Mouse (Mus musculus) myocyte (in vitro differentiated cells): ENCODE measurements at regions not wholly inside any gene's neighbourhood (a gene's known extent, or its start where the extent isn't known, plus 50 kb on each side); places are given as distances from the start of the nearest gene placed in this dataset.

Source experiments
- H3K27me3 ChIP-seq: one replicate; pipeline ENCODE4 v1.6.1; 2011; ENCODE audit not compliant: control insufficient read depth, insufficient read depth, insufficient read length
- H3K36me3 ChIP-seq: one replicate; pipeline ENCODE4 v1.6.1; 2011; ENCODE audit not compliant: control insufficient read depth, insufficient read depth
- H3K4me2 ChIP-seq: one replicate; pipeline ENCODE4 v1.6.1; 2011; ENCODE audit warnings: low read depth, control low read depth
- H3K4me3 ChIP-seq: one replicate; pipeline ENCODE4 v1.5.1; 2011; ENCODE audit warnings: mild to moderate bottlenecking, control low read depth, moderate library complexity
- H3K79me2 ChIP-seq: one replicate; pipeline ENCODE4 v1.6.1; 2011; ENCODE audit not compliant: control insufficient read depth, insufficient read depth
- H3ac ChIP-seq: one replicate; pipeline ENCODE4 v1.6.1; 2011; ENCODE audit not compliant: control insufficient read depth, insufficient read length
- CEBPB ChIP-seq: IDR thresholded peaks from 2 replicates; pipeline ENCODE4 v1.6.1; 2011; ENCODE audit warnings: mild to moderate bottlenecking, moderate library complexity; ENCODE audit not compliant: poor library complexity, insufficient read depth, severe bottlenecking
- E2F4 ChIP-seq: IDR thresholded peaks from one replicate; pipeline ENCODE4 v1.6.1; 2011; ENCODE audit warnings: mild to moderate bottlenecking, control low read depth, moderate library complexity; ENCODE audit not compliant: insufficient read depth
- MAX ChIP-seq: IDR thresholded peaks from one replicate; pipeline ENCODE4 v1.6.1; 2011; ENCODE audit warnings: low read depth, mild to moderate bottlenecking, control low read depth
- MYOD1 ChIP-seq, 3 experiments: IDR thresholded peaks; one replicate each; pipeline ENCODE4 v1.6.1; 2011; ENCODE audit warnings: control low read depth in 2 of 3, low read depth in 2 of 3, mild to moderate bottlenecking in 2 of 3, moderate library complexity in 1 of 3; ENCODE audit not compliant: insufficient read length in 2 of 3, control insufficient read depth in 1 of 3
- MYOG ChIP-seq, 3 experiments: IDR thresholded peaks; one replicate each; pipeline ENCODE4 v1.6.1; 2011; ENCODE audit warnings: control low read depth in 2 of 3, low read depth in 2 of 3, mild to moderate bottlenecking in 2 of 3; ENCODE audit not compliant: insufficient read length in 2 of 3, control insufficient read depth in 1 of 3, insufficient read depth in 1 of 3
- POLR2A ChIP-seq: IDR thresholded peaks from one replicate; pipeline ENCODE4 v1.6.1; 2011; ENCODE audit warnings: low read depth, mild to moderate bottlenecking, control low read depth, moderate library complexity; ENCODE audit not compliant: insufficient read length
- POLR2AphosphoS2 ChIP-seq: IDR thresholded peaks from one replicate; pipeline ENCODE4 v1.6.1; 2011; ENCODE audit warnings: low read depth, control low read depth; ENCODE audit not compliant: insufficient read length
- REST ChIP-seq: IDR thresholded peaks from one replicate; pipeline ENCODE4 v1.6.1; 2011; ENCODE audit warnings: mild to moderate bottlenecking, control low read depth, moderate library complexity; ENCODE audit not compliant: insufficient read depth, insufficient read length
- SRF ChIP-seq: IDR thresholded peaks from one replicate; pipeline ENCODE4 v1.6.1; 2011; ENCODE audit warnings: low read depth; ENCODE audit not compliant: control insufficient read depth, insufficient read length
- TCF12 ChIP-seq: IDR thresholded peaks from one replicate; pipeline ENCODE4 v1.6.1; 2011; ENCODE audit warnings: mild to moderate bottlenecking, control low read depth; ENCODE audit not compliant: poor library complexity, insufficient read depth, severe bottlenecking
- TCF3 ChIP-seq: IDR thresholded peaks from one replicate; pipeline ENCODE4 v1.6.1; 2011; ENCODE audit warnings: low read depth, control low read depth; ENCODE audit not compliant: insufficient read length
- USF1 ChIP-seq: IDR thresholded peaks from one replicate; pipeline ENCODE4 v1.6.1; 2011; ENCODE audit warnings: low read depth, mild to moderate bottlenecking, control low read depth, moderate library complexity

DNA sequence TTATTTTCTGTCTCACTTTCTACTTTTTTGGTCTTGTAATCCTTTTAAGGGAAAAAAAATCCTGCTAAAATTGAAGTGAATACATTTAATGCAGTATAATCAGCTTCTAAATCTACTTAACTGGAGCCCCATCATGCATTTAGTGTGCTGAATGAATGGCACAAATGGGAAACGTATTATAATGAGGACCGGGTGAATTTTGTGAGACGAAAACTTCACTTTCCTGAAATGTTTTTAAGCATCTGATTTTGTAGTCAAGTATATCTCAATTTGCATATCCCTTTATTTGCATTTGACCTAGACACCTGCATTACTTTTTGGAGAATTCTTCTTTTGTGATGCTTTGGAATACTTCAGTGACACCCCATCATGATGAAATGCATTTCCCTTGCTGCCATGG, 889.1 kb downstream of the Epha4 start:
- Histone ChIP-seq H3ac (no peak overlapping the region), H3K79me2 (no peaks in the 10 kb centered on the region), H3K27me3 (no peaks in the 10 kb centered on the region), H3K4me3 (no peak overlapping the region), H3K4me2 (no peak overlapping the region), H3K36me3 (no peaks in the 10 kb centered on the region)
- TF ChIP-seq TCF12 (no peak), MAX (no peak), POLR2A (no peak), TCF3 (no peak), CEBPB (no peak), POLR2AphosphoS2 (no peak), MYOG (IDR thresholded peaks at IDR 0.05; ENCODE audit: control insufficient read depth in 1 of 3, insufficient read depth in 1 of 3, insufficient read length in 2 of 3, low read depth in 2 of 3) (no peak), REST (no peak), SRF (no peak), E2F4 (no peak), USF1 (no peak), MYOD1 (IDR thresholded peaks at IDR 0.05; ENCODE audit: control insufficient read depth in 1 of 3, insufficient read length in 2 of 3, low read depth in 2 of 3) (no peak)

DNA sequence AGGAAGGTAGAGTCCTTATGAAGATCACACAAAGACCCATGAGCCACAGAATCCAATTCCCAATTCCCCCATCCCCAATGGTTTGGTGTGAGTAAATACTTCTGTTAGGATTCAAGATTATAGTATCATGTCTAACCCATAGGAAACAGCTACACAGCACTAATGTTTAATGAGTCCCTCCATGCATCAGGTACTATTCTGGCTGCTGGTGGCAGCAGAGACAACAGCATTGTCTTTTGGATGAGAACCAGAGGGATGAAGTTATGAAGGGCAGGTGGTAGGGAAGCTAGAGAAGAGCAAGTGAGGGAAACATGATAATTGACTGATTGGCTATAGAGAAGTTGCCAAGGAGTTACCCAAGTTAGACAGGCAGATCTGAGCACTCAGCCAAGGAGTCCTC, 885.0 kb downstream of the Epha4 start:
- no peak overlapping the region for H3ac ChIP-seq
- H3K4me3 ChIP-seq, result no peak overlapping the region
- H3K4me2 ChIP-seq, result no peak overlapping the region
- H3K36me3 ChIP-seq, result no peaks in the 10 kb centered on the region
- TF ChIP-seq USF1, result no peak
- no peaks in the 10 kb centered on the region for H3K79me2 ChIP-seq
- H3K27me3 ChIP-seq, result no peaks in the 10 kb centered on the region

GRCm38 (mm10) chr1:76634071-76634470, 880.8 kb downstream of the Epha4 start:
- no peak overlapping the region for H3K4me2 ChIP-seq
- no peaks in the 10 kb centered on the region for H3K27me3 ChIP-seq
- H3K36me3 ChIP-seq, result no peaks in the 10 kb centered on the region
- H3K79me2 ChIP-seq, result no peaks in the 10 kb centered on the region
- H3ac ChIP-seq, result no peak overlapping the region
- no peak for TF ChIP-seq TCF12
- TF ChIP-seq USF1, result no peak
- TF ChIP-seq POLR2AphosphoS2, result no peak
- TF ChIP-seq SRF, result no peak
- no peak for TF ChIP-seq REST
- no peak for TF ChIP-seq POLR2A
- TF ChIP-seq TCF3, result no peak
- TF ChIP-seq MAX, result no peak
- no peak for TF ChIP-seq E2F4
- no peak for TF ChIP-seq MYOG (IDR thresholded peaks at IDR 0.05; ENCODE audit: control insufficient read depth in 1 of 3, insufficient read depth in 1 of 3, insufficient read length in 2 of 3, low read depth in 2 of 3)
- no peak for TF ChIP-seq CEBPB
- no peak for TF ChIP-seq MYOD1 (IDR thresholded peaks at IDR 0.05; ENCODE audit: control insufficient read depth in 1 of 3, insufficient read length in 2 of 3, low read depth in 2 of 3)
- no peak overlapping the region for H3K4me3 ChIP-seq

DNA sequence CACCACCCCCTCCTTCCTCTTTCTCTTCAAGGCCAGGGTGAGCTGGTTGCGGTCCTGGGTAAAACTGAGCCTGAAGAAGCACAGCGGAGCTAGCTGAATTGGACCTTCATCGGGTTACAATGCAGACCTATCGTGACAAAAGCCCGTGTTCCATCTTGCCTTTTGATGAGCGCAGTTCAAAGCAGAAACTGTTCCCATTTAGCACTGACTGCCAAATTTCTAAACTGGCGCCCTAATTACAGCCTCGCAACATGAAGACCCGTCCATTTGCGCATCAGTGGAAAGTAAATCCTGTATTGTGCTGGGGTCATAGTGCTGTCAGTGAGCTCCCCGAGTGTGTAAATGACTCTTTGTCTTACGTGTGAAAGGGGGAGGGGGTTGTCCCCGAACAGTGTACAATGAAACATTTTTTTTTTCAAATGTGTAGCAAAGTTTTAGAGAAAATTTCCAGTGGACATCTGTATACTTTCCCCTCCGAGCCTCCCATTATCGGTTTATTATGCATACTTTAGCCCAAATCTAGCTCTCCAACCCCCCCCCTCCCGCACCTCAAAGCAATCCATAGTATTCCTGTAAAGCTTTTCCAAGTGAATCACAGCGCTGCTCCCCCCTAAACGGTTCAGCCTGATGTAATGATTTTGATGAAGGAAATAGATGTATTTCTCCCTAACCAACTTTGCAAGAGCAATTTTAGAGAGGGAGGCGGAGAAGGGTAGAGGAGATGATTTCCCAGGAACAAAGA, 877.4 kb downstream of the Epha4 start:
- Histone ChIP-seq H3K4me2 (no peak overlapping the region), H3K27me3 (no peaks in the 10 kb centered on the region), H3ac (no peak overlapping the region), H3K4me3 (no peak overlapping the region), H3K79me2 (no peaks in the 10 kb centered on the region), H3K36me3 (no peaks in the 10 kb centered on the region)
- TF ChIP-seq POLR2AphosphoS2, result no peak
- no peak for TF ChIP-seq MAX

GRCm38 (mm10) chr1:76638010-76638400, 876.9 kb downstream of the Epha4 start:
- no peaks in the 10 kb centered on the region for H3K36me3 ChIP-seq
- no peak overlapping the region for H3K4me3 ChIP-seq
- H3K79me2 ChIP-seq, result no peaks in the 10 kb centered on the region
- no peak overlapping the region for H3K4me2 ChIP-seq
- no peak overlapping the region for H3ac ChIP-seq
- no peaks in the 10 kb centered on the region for H3K27me3 ChIP-seq
- TF ChIP-seq CEBPB, result no peak
- no peak for TF ChIP-seq USF1
- no peak for TF ChIP-seq REST
- no peak for TF ChIP-seq TCF12
- TF ChIP-seq POLR2A, result no peak
- no peak for TF ChIP-seq SRF
- TF ChIP-seq E2F4, result no peak
- TF ChIP-seq MYOD1 (IDR thresholded peaks at IDR 0.05; ENCODE audit: control insufficient read depth in 1 of 3, insufficient read length in 2 of 3, low read depth in 2 of 3), result no peak
- no peak for TF ChIP-seq POLR2AphosphoS2
- no peak for TF ChIP-seq TCF3
- TF ChIP-seq MAX, result no peak
- no peak for TF ChIP-seq MYOG (IDR thresholded peaks at IDR 0.05; ENCODE audit: control insufficient read depth in 1 of 3, insufficient read depth in 1 of 3, insufficient read length in 2 of 3, low read depth in 2 of 3)
